Comparison of ENCODE assay signal across 8 mouse cellular contexts in genomic region chr11:4267202-4267578, GRCm38 (mm10). TPM values are rescaled to one million over a fixed set of nuclear protein-coding genes. Genes with fewer than 3 reads are reported as not detected.
DNase-seq lines count a peak whose midpoint lies in the region; ATAC-seq lines count a peak whose summit lies in the region.

No protein-coding gene starts in this region.

- H3K27ac ChIP-seq in kidney, embryonic 16.5 days (ENCODE audit: low read length) = no peak overlapping the region
- no peak overlapping the region; the same call in 1 of the 2 replicates for H3K27ac ChIP-seq in hindbrain, embryonic 10.5 days
- no peak overlapping the region for H3K27ac ChIP-seq in midbrain, embryonic 10.5 days (replicated peaks)

- no peak for DNase-seq in kidney, postnatal 25 days
- DNase-seq in NIH3T3 (ENCODE audit: low read depth) = peak; percentile 20
- DNase-seq in hindbrain, embryonic 10.5 days (ENCODE audit: low spot score) = no peak
- DNase-seq in midbrain, embryonic 10.5 days (ENCODE audit: low spot score) = no peak
- DNase-seq in frontal cortex, postnatal 10 days (ENCODE audit: low spot score in 2 of 2) = no peak
- no peak for DNase-seq in spleen, adult 18-20 months
- no peak for DNase-seq in gastrocnemius, postnatal 4 days (ENCODE audit: low spot score in 2 of 2)

- H3K9ac ChIP-seq in kidney, embryonic 16.5 days (replicated peaks; ENCODE audit: low read length) = peak overlapping the region; percentile 73; the same call in 1 of the 2 replicates

- peaks cover 20% of the 10 kb centered on the region for H3K27me3 ChIP-seq in kidney, embryonic 16.5 days (ENCODE audit: insufficient read depth, low read length)
- peaks cover 89% of the 10 kb centered on the region for H3K27me3 ChIP-seq in hindbrain, embryonic 10.5 days (ENCODE audit: insufficient read depth, poor library complexity, severe bottlenecking)
- peaks cover 97% of the 10 kb centered on the region for H3K27me3 ChIP-seq in midbrain, embryonic 10.5 days (ENCODE audit: low read depth, poor library complexity, severe bottlenecking)

- WGBS in kidney, embryonic 16.5 days = under 1% methylated on average over 13 of the region's 13 CpGs
- WGBS in hindbrain, embryonic 10.5 days = 5% methylated on average over 13 of the region's 13 CpGs
- 2% methylated on average over 13 of the region's 13 CpGs for WGBS in midbrain, embryonic 10.5 days

- no peaks in the 10 kb centered on the region for H3K9me3 ChIP-seq in kidney, embryonic 16.5 days (ENCODE audit: low read length)
- no peaks in the 10 kb centered on the region for H3K9me3 ChIP-seq in hindbrain, embryonic 10.5 days
- no peaks in the 10 kb centered on the region for H3K9me3 ChIP-seq in midbrain, embryonic 10.5 days (replicated peaks)

- peak overlapping the region; percentile 94 for H3K4me2 ChIP-seq in kidney, embryonic 16.5 days (replicated peaks; ENCODE audit: low read depth, low read length)

- H3K4me3 ChIP-seq in kidney, embryonic 16.5 days (ENCODE audit: low read length) = peak overlapping the region; percentile 66
- peak overlapping the region; percentile 60 for H3K4me3 ChIP-seq in hindbrain, embryonic 10.5 days
- peak overlapping the region; percentile 63 for H3K4me3 ChIP-seq in midbrain, embryonic 10.5 days

- no peak for ATAC-seq in kidney, embryonic 16.5 days (ENCODE audit: low FRiP score, low TSS enrichment)

- no peaks in the 10 kb centered on the region for H3K36me3 ChIP-seq in kidney, embryonic 16.5 days (ENCODE audit: insufficient read depth, low read length)
- H3K36me3 ChIP-seq in hindbrain, embryonic 10.5 days = no peaks in the 10 kb centered on the region
- no peaks in the 10 kb centered on the region for H3K36me3 ChIP-seq in midbrain, embryonic 10.5 days

- H3K4me1 ChIP-seq in kidney, embryonic 16.5 days (ENCODE audit: insufficient read depth, low read length) = peaks cover 40% of the 10 kb centered on the region
- H3K4me1 ChIP-seq in hindbrain, embryonic 10.5 days (replicated peaks) = peaks cover 49% of the 10 kb centered on the region
- H3K4me1 ChIP-seq in midbrain, embryonic 10.5 days = peaks cover 35% of the 10 kb centered on the region

RNA-seq across cellular contexts. Expression of gene Lif, which starts 9.8 kb away (rescaled TPM):
- polyA plus RNA-seq in kidney, embryonic 16.5 days (2015; fragmentation: Nextera tagmentation; extraction: Ambion mirVana) = 0.05 and 0.09 TPM in 2 replicates
- 0.05 and 0.09 TPM in 2 replicates for polyA plus RNA-seq in hindbrain, embryonic 10.5 days (2016; fragmentation: Nextera tagmentation; extraction: Ambion mirVana)
- 0.21 TPM in 1 of 2 replicates, not detected in the other for polyA plus RNA-seq in midbrain, embryonic 10.5 days (2016; fragmentation: Nextera tagmentation; extraction: Ambion mirVana)
- total RNA-seq in gastrocnemius, postnatal 4 days (2021) = 1 to 10 TPM; 1.3 to 2.1 TPM

RNA-seq across cellular contexts. Expression of gene Osm, which starts 31.0 kb away (rescaled TPM):
- polyA plus RNA-seq in kidney, embryonic 16.5 days (2015; fragmentation: Nextera tagmentation; extraction: Ambion mirVana) = not detected in 2 replicates
- polyA plus RNA-seq in hindbrain, embryonic 10.5 days (2016; fragmentation: Nextera tagmentation; extraction: Ambion mirVana) = 0.09 TPM in 1 of 2 replicates, not detected in the other
- 0.05 TPM in 1 of 2 replicates, not detected in the other for polyA plus RNA-seq in midbrain, embryonic 10.5 days (2016; fragmentation: Nextera tagmentation; extraction: Ambion mirVana)
- total RNA-seq in gastrocnemius, postnatal 4 days (2021) = under 1 TPM; 0.22 to 0.36 TPM

RNA-seq across cellular contexts. Expression of gene Castor1, which starts 49.2 kb away (rescaled TPM):
- 6.8 and 7.6 TPM in 2 replicates for polyA plus RNA-seq in kidney, embryonic 16.5 days (2015; fragmentation: Nextera tagmentation; extraction: Ambion mirVana)
- 2.7 and 3.6 TPM in 2 replicates for polyA plus RNA-seq in hindbrain, embryonic 10.5 days (2016; fragmentation: Nextera tagmentation; extraction: Ambion mirVana)
- 2.7 and 3.4 TPM in 2 replicates for polyA plus RNA-seq in midbrain, embryonic 10.5 days (2016; fragmentation: Nextera tagmentation; extraction: Ambion mirVana)
- 1 to 10 TPM; 8.7 to 9.8 TPM for total RNA-seq in gastrocnemius, postnatal 4 days (2021)
